Mouse (Mus musculus): ENCODE results near the gene Vmn2r109. TPM values are rescaled to one million over a fixed set of nuclear protein-coding genes. Genes with fewer than 3 reads are reported as not detected.
"Not testable (repeated sequence)": the region's sequence is repeated elsewhere in the genome, so short reads cannot be mapped to it uniquely, and the experiment has no call there.

Vmn2r109 gene
- not detected for total RNA-seq (2022)

DNA sequence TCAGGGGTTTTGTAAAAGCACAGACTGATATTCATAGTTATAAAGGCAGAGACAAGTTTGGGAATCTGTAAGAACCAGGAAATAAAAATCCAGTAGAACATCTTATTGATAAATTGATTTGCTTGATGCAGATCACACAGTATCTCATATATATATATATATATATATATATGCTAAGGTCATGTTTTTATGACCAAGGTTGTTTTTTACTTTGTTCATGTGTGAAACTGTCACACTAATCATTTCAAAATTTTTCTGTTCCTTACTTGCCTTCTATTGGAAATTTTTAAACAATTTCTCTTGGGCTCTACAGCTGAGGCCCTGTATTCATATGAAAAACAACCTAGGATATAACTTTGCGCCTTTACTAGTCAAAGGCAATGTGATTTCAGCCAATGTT, at the start of gene Vmn2r109:
TSS of gene Vmn2r109 (minus strand) at position 101 of the 400 bp plus-strand sequence.
- no peak for DNase-seq (ENCODE audit: low spot score in 2 of 2)

DNA sequence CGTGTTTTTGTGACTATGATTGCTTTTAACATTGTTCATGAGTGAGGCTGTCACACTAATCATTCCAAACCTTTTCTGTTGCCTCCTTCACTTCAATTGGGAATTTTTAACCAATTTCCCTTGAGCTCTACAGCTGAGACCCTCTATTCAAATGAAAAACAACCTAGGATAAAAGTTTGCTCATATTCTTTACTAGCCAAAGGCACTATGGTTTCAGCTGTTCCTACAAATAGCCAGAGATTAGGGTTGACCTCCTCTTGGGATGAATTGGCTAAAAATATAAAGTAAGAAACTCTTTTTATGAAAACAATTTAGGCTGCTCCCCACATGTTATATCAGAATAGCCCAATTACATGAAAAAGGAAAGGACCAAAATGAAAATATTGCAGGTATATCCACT, 31.8 kb upstream of the Vmn2r109 start, which contains the start of gene Vmn2r110:
TSS of gene Vmn2r110 (minus strand) at position 101 of the 400 bp plus-strand sequence.
- DNase-seq (ENCODE audit: low spot score in 2 of 2) = no peak

DNA sequence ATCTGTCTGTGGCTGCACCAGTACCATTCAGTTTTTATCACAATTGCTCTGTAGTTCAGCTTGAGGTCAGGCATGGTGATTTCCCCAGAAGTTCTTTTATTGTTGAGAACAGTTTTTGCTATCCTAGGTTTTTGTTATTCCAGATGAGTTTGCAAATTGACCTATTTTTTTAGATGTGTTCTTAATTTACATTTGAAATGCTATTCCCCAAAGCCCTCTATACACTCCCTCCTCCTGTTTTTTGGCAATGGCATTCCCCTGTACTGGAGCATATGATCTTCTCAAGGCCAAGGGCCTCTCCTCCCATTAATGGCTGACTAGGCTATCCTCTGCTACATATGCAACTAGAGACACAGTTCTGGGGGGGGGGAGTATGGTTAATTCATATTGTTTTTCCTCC, 56.3 kb downstream of the Vmn2r109 start:
- DNase-seq (ENCODE audit: low spot score in 2 of 2) = not testable (repeated sequence)

DNA sequence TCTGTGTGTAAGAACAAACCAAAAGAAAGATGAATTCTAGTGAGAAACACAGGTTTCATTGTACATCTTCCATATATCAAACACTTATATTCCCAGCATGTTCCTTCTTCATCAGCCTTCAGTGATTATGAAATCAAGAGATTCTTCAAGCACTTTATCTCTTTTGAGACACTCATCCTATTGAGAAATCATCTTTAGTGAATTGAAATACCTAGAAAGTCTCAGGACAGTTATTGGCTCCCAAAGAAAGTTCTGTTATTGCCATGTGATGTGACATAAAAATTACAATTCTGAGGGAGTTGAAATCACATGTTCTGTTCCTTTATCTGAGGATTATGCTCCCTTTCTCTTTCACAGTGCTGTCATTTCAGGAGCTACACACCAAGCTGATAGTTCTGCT, 66.7 kb downstream of the Vmn2r109 start, which contains the start of gene Vmn1r225:
TSS of gene Vmn1r225 (plus strand) at position 301 of the 400 bp plus-strand sequence.
- DNase-seq (ENCODE audit: low spot score in 2 of 2) = no peak

Other genes starting within 250 kb of the Vmn2r109 start
- gene Vmn2r107, start 219.5 kb downstream of the Vmn2r109 start, total RNA-seq (2022) = not detected
- not detected for gene Vmn1r224, start 150.6 kb downstream of the Vmn2r109 start, total RNA-seq (2022)
- not detected for gene Vmn2r108, start 83.4 kb downstream of the Vmn2r109 start, total RNA-seq (2022)
- not detected for gene Vmn1r225, start 66.6 kb downstream of the Vmn2r109 start, total RNA-seq (2022)
- gene Vmn2r110, start 31.7 kb upstream of the Vmn2r109 start, total RNA-seq (2022) = not detected
- not detected for gene Fpr-rs3, start 60.1 kb upstream of the Vmn2r109 start, total RNA-seq (2022)
- not detected for gene Vmn1r226, start 118.1 kb upstream of the Vmn2r109 start, total RNA-seq (2022)
- not detected for gene Vmn1r227, start 165.1 kb upstream of the Vmn2r109 start, total RNA-seq (2022)
- not detected for gene Vmn1r228, start 221.4 kb upstream of the Vmn2r109 start, total RNA-seq (2022)
- not detected for gene Vmn1r229, start 246.8 kb upstream of the Vmn2r109 start, total RNA-seq (2022)

Data from gastrocnemius, adult 8-10 months (tissue).